Mouse (Mus musculus) stomach, adult 2 months (tissue): ENCODE results near the gene Golga5. TPM values are rescaled to one million over a fixed set of nuclear protein-coding genes. Genes with fewer than 3 reads are reported as not detected.

ENCODE experiments used
- polyA plus RNA-seq: library from polyadenylated mRNA; depleted of rRNA; stranded (reverse); fragments of >200 nt; gene quantifications from 2 replicates; pipeline ENCODE4 v1.2.3, GENCODE M21; 2012; rRNA removed

Golga5 gene
- polyA plus RNA-seq: 2.8 and 3.4 TPM in 2 replicates

DNA sequence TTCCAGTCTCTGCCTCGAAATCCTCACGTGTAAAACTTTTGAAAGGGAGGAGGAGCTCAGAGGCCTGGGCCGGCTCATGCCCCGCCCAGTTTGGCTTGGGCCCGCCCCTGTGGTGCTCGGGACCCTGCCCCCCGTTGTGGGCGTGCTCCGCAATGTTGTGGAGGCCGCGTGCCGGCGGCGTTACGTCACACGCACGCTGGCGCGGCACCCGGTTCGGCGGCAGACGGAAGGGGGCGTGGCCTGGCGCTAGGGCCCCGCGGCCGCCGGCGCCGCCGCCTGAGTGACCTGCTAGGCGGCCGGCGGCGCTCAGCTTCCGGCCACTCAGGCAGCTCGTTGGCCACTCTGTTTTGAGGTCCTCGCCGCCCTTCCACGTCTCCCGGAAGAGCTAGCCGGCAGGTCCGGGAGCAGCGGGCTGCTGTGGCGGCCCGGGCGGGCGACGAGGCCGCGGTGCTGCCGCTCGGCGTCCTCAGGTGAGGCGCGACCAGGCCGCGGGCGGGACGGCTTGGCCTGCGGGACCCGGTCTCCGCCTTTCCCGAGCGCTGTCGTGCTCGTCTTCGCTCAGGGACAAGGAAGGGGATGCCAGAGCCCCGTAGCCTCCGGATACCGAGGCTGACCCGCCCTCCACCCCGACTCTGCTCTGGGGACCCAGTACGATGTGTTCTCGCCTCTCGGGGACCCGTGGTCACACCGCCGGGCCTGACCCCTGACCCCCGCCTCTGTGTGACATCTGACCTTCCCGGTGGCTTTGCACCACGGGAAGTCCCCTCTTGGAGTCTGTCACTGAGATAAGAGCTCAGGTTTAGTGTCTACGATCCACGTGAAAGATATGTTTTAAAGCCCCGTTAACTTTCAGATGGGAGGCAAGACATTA lies at the start of gene Golga5:
Gene Golga5 (plus strand): TSS at position 242 of the 871 bp plus-strand sequence.

DNA sequence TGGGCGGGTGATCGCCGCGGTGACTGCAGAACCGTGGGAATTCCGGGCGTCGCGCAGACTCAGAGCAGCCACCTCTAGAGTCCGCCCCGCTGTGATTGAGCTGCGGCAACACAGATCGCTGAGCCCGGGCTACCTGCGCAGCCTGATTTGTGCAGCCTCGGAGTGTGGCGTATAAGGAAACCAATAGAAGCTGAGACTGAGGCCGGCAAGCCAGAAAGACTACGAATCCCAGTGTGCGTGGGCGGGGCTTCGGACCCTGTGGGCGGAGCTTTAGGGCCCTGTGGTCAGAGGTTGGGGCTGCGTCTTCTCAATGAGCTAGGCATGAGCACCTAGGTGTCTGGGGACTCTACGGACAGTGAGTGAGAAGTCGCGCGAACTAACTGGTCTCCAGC lies 29.3 kb upstream of the Golga5 start, which contains the start of gene Lgmn:
Gene Lgmn (minus strand): TSS at position 182 of the 392 bp plus-strand sequence.

Other genes starting within 250 kb of the Golga5 start
- 2.9 and 5.5 TPM in 2 replicates for gene Rin3, start 186.1 kb upstream of the Golga5 start, polyA plus RNA-seq
- 25.7 and 29.4 TPM in 2 replicates for gene Lgmn, start 29.3 kb upstream of the Golga5 start, polyA plus RNA-seq
- 425 TPM in 2 replicates for gene Chga, start 85.8 kb downstream of the Golga5 start, polyA plus RNA-seq
- gene Itpk1, start 235.8 kb downstream of the Golga5 start, polyA plus RNA-seq: 44.7 and 49.4 TPM in 2 replicates